Mouse (Mus musculus) liver, embryonic 14 days (tissue): ENCODE results near the gene Lrrc55. TPM values are rescaled to one million over a fixed set of nuclear protein-coding genes. Genes with fewer than 3 reads are reported as not detected.

ENCODE experiments used
- polyA plus RNA-seq: library from polyadenylated mRNA; depleted of rRNA; stranded (reverse); fragments of >200 nt; gene quantifications from 2 replicates; pipeline ENCODE4 v1.2.3, GENCODE M21; 2012; rRNA removed

The Lrrc55 gene
- polyA plus RNA-seq: 0.06 and 0.09 TPM in 2 replicates

GRCm38 (mm10) chr2:85196901-85197300, at the start of gene Lrrc55:
Gene Lrrc55, minus strand, starts transcription at chr2:85197197.

DNA sequence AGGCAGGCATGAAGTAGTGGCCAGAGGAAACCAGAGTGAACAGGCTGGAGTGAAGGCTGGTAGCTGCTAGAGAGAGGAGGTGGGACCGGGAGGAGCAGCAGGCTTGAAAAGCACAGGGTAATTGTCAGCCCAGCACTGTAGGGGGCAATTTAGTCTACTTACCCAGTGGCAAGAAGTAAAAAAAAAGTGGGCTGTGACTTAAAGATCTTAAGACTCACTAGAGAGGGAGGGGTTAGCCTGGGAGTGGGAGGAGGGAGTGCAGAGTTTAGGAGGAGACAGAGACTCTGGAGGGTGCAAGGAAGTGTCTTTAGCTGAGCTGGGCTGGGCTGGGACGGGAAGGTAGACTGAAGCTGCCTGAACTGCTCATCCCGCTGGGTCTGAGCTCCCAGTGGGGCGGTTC, 60.9 kb downstream of the Lrrc55 start, which contains the start of gene Aplnr:
Gene Aplnr, plus strand, starts transcription at position 137 of the 400 bp plus-strand sequence.

Other genes starting within 250 kb of the Lrrc55 start
- gene Prg2, start 216.7 kb downstream of the Lrrc55 start, polyA plus RNA-seq: 61.1 and 78.0 TPM in 2 replicates
- 4.4 and 5.6 TPM in 2 replicates for gene Prg3, start 209.0 kb downstream of the Lrrc55 start, polyA plus RNA-seq
- gene Ssrp1, start 160.0 kb downstream of the Lrrc55 start, polyA plus RNA-seq: 124 and 132 TPM in 2 replicates
- 0.23 and 0.31 TPM in 2 replicates for gene P2rx3, start 159.7 kb downstream of the Lrrc55 start, polyA plus RNA-seq
- 2.8 and 3.6 TPM in 2 replicates for gene Tnks1bp1, start 149.2 kb downstream of the Lrrc55 start, polyA plus RNA-seq
- 0.75 and 0.87 TPM in 2 replicates for gene Aplnr, start 61.0 kb downstream of the Lrrc55 start, polyA plus RNA-seq
- not detected in 2 replicates for gene Olfr987, start 142.1 kb upstream of the Lrrc55 start, polyA plus RNA-seq
- gene Olfr988, start 166.0 kb upstream of the Lrrc55 start, polyA plus RNA-seq: not detected in 2 replicates
- gene Olfr992, start 212.3 kb upstream of the Lrrc55 start, polyA plus RNA-seq: not detected in 2 replicates
- gene Olfr993, start 217.7 kb upstream of the Lrrc55 start, polyA plus RNA-seq: not detected in 2 replicates
- not detected in 2 replicates for gene Olfr994, start 239.3 kb upstream of the Lrrc55 start, polyA plus RNA-seq
- not detected in 2 replicates for gene Olfr995, start 246.4 kb upstream of the Lrrc55 start, polyA plus RNA-seq